Mouse (Mus musculus) lung, postnatal 0 days (tissue): ENCODE data around the gene Hp1bp3.

Experiments
- CTCF ChIP-seq: IDR thresholded peaks from 2 replicates; pipeline ENCODE4 v1.5.1; 2016; ENCODE audit warnings: antibody characterized with exemption, mild to moderate bottlenecking
- EP300 ChIP-seq: IDR thresholded peaks from 2 replicates; pipeline ENCODE4 v1.6.1; 2016; ENCODE audit warnings: antibody characterized with exemption, mild to moderate bottlenecking, control low read depth

- TF ChIP-seq EP300 (no peak), CTCF (no peak)
These were observed 56.2 kb downstream of the Hp1bp3 start for GRCm38 (mm10) chr4:138272011-138272997.
